Comparison of ENCODE assay signal across 11 mouse cellular contexts in genomic region chr6:117609476-117610404, GRCm38 (mm10).
DNase-seq lines count a peak whose midpoint lies in the region; ATAC-seq and TF ChIP-seq lines count a peak whose summit lies in the region.
"Had no signal": no experiment of that assay in that cellular context is flagged by ENCODE, and none has a peak within 500 bp of the region (broad histone marks: within the 10 kb centered on the region; RNA-seq: fewer than 3 reads in every experiment).

No protein-coding gene starts in this region.

- no peaks in the 10 kb centered on the region for H3K36me3 ChIP-seq in intestine, embryonic 14.5 days (ENCODE audit: control insufficient read depth, insufficient read depth, low read length)
- no peaks in the 10 kb centered on the region for H3K36me3 ChIP-seq in intestine, postnatal 0 days (ENCODE audit: control insufficient read depth, insufficient read depth)
- H3K36me3 ChIP-seq in liver, embryonic 14.5 days (replicated peaks; ENCODE audit: control insufficient read depth, insufficient read depth, low read depth): no peaks in the 10 kb centered on the region
- no peaks in the 10 kb centered on the region for H3K36me3 ChIP-seq in midbrain, embryonic 14.5 days (ENCODE audit: control insufficient read depth, insufficient read depth, low read length)
- H3K36me3 ChIP-seq: midbrain, embryonic 12.5 days had no signal

- no peak overlapping the region for H3K27ac ChIP-seq in intestine, embryonic 14.5 days (ENCODE audit: low read depth)
- no peak overlapping the region for H3K27ac ChIP-seq in intestine, postnatal 0 days (ENCODE audit: low read depth, low read length)
- no peak overlapping the region for H3K27ac ChIP-seq in liver, embryonic 14.5 days
- H3K27ac ChIP-seq in midbrain, embryonic 14.5 days (replicated peaks; ENCODE audit: low read depth, low read length): no peak overlapping the region
- H3K27ac ChIP-seq: midbrain, embryonic 12.5 days had no signal

- TF ChIP-seq CTCF in intestine, postnatal 0 days (IDR thresholded peaks at IDR 0.05; ENCODE audit: low read depth): no peak
- TF ChIP-seq CTCF in liver, embryonic 14.5 days (IDR thresholded peaks at IDR 0.05; ENCODE audit: low read depth): no peak

- no peak; the same call in 1 of the 2 replicates for ATAC-seq in intestine, embryonic 14.5 days (replicated peaks; ENCODE audit: low FRiP score, low TSS enrichment, low read depth)
- ATAC-seq in intestine, postnatal 0 days: no peak
- no peak for ATAC-seq in liver, embryonic 14.5 days (ENCODE audit: insufficient read depth)
- no peak for ATAC-seq in CD4-positive, CD25-positive, alpha-beta regulatory T cell, adult 4 months
- no peak for ATAC-seq in midbrain, embryonic 14.5 days (ENCODE audit: low FRiP score, low TSS enrichment)

- H3K9ac ChIP-seq in intestine, embryonic 14.5 days (ENCODE audit: low read length): no peak overlapping the region
- no peak overlapping the region for H3K9ac ChIP-seq in intestine, postnatal 0 days (ENCODE audit: low read depth, low read length)
- H3K9ac ChIP-seq in liver, embryonic 14.5 days (replicated peaks): no peak overlapping the region
- H3K9ac ChIP-seq in midbrain, embryonic 14.5 days (replicated peaks; ENCODE audit: low read length): no peak overlapping the region
- H3K9ac ChIP-seq: midbrain, embryonic 12.5 days had no signal

- H3K4me2 ChIP-seq in intestine, embryonic 14.5 days (ENCODE audit: low read length): no peak overlapping the region
- H3K4me2 ChIP-seq in intestine, postnatal 0 days (replicated peaks; ENCODE audit: low read depth): no peak overlapping the region
- peak overlapping the region; percentile 32 for H3K4me2 ChIP-seq in liver, embryonic 14.5 days (ENCODE audit: low read depth)
- no peak overlapping the region for H3K4me2 ChIP-seq in midbrain, embryonic 14.5 days (ENCODE audit: low read length)
- H3K4me2 ChIP-seq: midbrain, embryonic 12.5 days had no signal

- H3K9me3 ChIP-seq in intestine, embryonic 14.5 days (ENCODE audit: control insufficient read depth, low read length): no peaks in the 10 kb centered on the region
- no peaks in the 10 kb centered on the region for H3K9me3 ChIP-seq in intestine, postnatal 0 days (ENCODE audit: control insufficient read depth)
- no peaks in the 10 kb centered on the region for H3K9me3 ChIP-seq in liver, embryonic 14.5 days (ENCODE audit: control insufficient read depth, low read length)
- no peaks in the 10 kb centered on the region for H3K9me3 ChIP-seq in midbrain, embryonic 14.5 days (ENCODE audit: control insufficient read depth, low read length)
- H3K9me3 ChIP-seq: midbrain, embryonic 12.5 days had no signal

- 52% methylated on average over 11 of the region's 11 CpGs for WGBS in intestine, embryonic 14.5 days
- 63% methylated on average over 11 of the region's 11 CpGs for WGBS in intestine, postnatal 0 days
- whole genome bisulfite sequencing in liver, embryonic 14.5 days (ENCODE audit: insufficient replicate concordance): 43% methylated on average over 11 of the region's 11 CpGs
- 90% methylated on average over 11 of the region's 11 CpGs for WGBS in midbrain, embryonic 14.5 days

- peaks cover 24% of the 10 kb centered on the region for H3K4me1 ChIP-seq in intestine, embryonic 14.5 days (replicated peaks; ENCODE audit: control insufficient read depth, insufficient read depth, low read length)
- no peaks in the 10 kb centered on the region for H3K4me1 ChIP-seq in intestine, postnatal 0 days (replicated peaks; ENCODE audit: control insufficient read depth, insufficient read depth, low read length)
- H3K4me1 ChIP-seq in liver, embryonic 14.5 days (replicated peaks; ENCODE audit: control insufficient read depth in 2 of 2, insufficient read depth in 2 of 2, low read length in 1 of 2): peaks cover 0 to 5% of the 10 kb centered on the region in 2 experiments; a peak in 1 of 4 replicates
- H3K4me1 ChIP-seq in midbrain, embryonic 14.5 days (ENCODE audit: control insufficient read depth, insufficient read depth, low read length): no peaks in the 10 kb centered on the region
- H3K4me1 ChIP-seq: midbrain, embryonic 12.5 days had no signal

- no peak overlapping the region for H3K4me3 ChIP-seq in intestine, embryonic 14.5 days (ENCODE audit: low read depth, low read length)
- H3K4me3 ChIP-seq in intestine, postnatal 0 days (ENCODE audit: low read depth, low read length): no peak overlapping the region
- H3K4me3 ChIP-seq in liver, embryonic 14.5 days (ENCODE audit: insufficient read depth in 1 of 2, low read depth in 2 of 2, low read length in 2 of 2): no peak overlapping the region
- no peak overlapping the region for H3K4me3 ChIP-seq in midbrain, embryonic 14.5 days (replicated peaks; ENCODE audit: low read depth, low read length)
- H3K4me3 ChIP-seq: midbrain, embryonic 12.5 days had no signal

- peak; percentile 53 for DNase-seq in intestine, embryonic 14.5 days (ENCODE audit: low spot score)
- DNase-seq in embryo, embryonic 10 days (ENCODE audit: low spot score): peak; percentile 78
- peak; percentile 33 for DNase-seq in gastrocnemius, postnatal 25 days
- DNase-seq in liver, embryonic 14.5 days (ENCODE audit: low read depth in 3 of 3, low spot score in 3 of 3): no peak
- DNase-seq in midbrain, embryonic 14.5 days: no peak
- no peak for DNase-seq in thymus, postnatal 25 days
- DNase-seq: cerebellum, adult 9-10 months; right cerebral cortex, postnatal 25 days had no signal

- no peaks in the 10 kb centered on the region for H3K27me3 ChIP-seq in intestine, embryonic 14.5 days (replicated peaks; ENCODE audit: control insufficient read depth, insufficient read depth, low read length)
- H3K27me3 ChIP-seq in intestine, postnatal 0 days (replicated peaks; ENCODE audit: control insufficient read depth, insufficient read depth, low read length): no peaks in the 10 kb centered on the region
- no peaks in the 10 kb centered on the region for H3K27me3 ChIP-seq in liver, embryonic 14.5 days (ENCODE audit: control insufficient read depth, insufficient read depth, low read length)
- no peaks in the 10 kb centered on the region for H3K27me3 ChIP-seq in midbrain, embryonic 14.5 days (ENCODE audit: control insufficient read depth, insufficient read depth, low read length)
- H3K27me3 ChIP-seq: midbrain, embryonic 12.5 days had no signal

- TF ChIP-seq EP300 in liver, embryonic 14.5 days (IDR thresholded peaks at IDR 0.05; ENCODE audit: low read depth): no peak

Comparison
In these comparisons a context has a peak if more than half of its experiments do, and no peak if none do; other contexts are left out.
1. DNase-seq: peak in intestine, embryonic 14.5 days (single experiment), embryo, embryonic 10 days (single experiment) and gastrocnemius, postnatal 25 days (single experiment); none in liver, embryonic 14.5 days (0 of 3), midbrain, embryonic 14.5 days (single experiment) and thymus, postnatal 25 days (single experiment).